Mouse (Mus musculus) cerebellum, adult 2 months (tissue): Measurements from ENCODE around the gene Sv2b.

ENCODE experiments used
- CTCF ChIP-seq: fragments of 200-500 bp; IDR thresholded peaks from 2 replicates; pipeline ENCODE4 v1.5.1; 2011; ENCODE audit warnings: low read depth, mild to moderate bottlenecking, control low read depth, low read length, moderate library complexity, borderline replicate concordance; ENCODE audit not compliant: insufficient read depth
- POLR2A ChIP-seq: fragments of 200-500 bp; IDR thresholded peaks from 2 replicates; pipeline ENCODE4 v1.6.1; 2011; ENCODE audit warnings: low read length, control low read depth, borderline replicate concordance; ENCODE audit not compliant: insufficient read depth

DNA sequence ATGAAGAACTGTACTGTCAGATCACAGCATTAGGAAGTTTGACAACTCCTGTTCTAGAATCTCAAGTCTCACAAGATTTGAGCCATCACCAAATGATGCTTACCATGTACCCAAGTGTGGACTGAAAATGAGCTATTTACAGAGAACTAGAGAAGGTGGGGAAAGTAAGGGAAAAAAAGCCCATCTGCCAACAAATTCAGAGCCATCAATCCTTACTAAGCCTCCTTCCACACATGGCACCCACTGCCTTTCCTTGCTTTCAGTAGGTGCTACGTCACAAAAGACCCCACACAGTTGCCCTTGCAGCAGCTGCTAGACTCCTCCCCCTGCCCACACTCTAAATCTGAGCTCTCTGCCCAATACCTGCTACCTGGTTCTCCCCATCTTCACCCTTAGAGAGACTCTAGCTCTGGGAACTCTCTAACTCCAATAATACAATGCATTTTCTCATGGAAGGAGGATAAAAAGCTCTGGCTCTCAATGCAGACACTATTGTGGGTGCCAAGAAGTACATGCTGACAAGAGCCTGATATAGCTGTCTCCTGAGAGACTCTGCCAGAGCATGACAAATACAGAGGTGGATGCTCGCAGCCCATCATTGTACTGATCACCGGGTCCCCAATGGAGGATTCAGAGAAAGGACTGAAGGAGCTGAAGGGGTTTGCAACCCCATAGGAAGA lies 101.0 kb downstream of the Sv2b start:
- TF ChIP-seq POLR2A = no peak
- no peak for TF ChIP-seq CTCF
